Mouse (Mus musculus) ES-E14 (cell line): ENCODE measurements around the gene Ifitm5. TPM values are rescaled to one million over a fixed set of nuclear protein-coding genes. Genes with fewer than 3 reads are reported as not detected.
A peak's percentile ranks its signal among the peaks of the same experiment; 100 is the strongest.

Source experiments
- DNase-seq: peaks from one replicate; pipeline ENCODE4 v3.0.0-alpha.2; 2013; ENCODE audit warnings: low read depth, low spot score
- H3K27ac ChIP-seq: 2 replicates; pipeline ENCODE4 v1.5.1; 2012; ENCODE audit warnings: low read depth, mild to moderate bottlenecking, low read length, moderate library complexity, mixed read lengths; ENCODE audit not compliant: poor library complexity, insufficient read depth, severe bottlenecking
- H3K36me3 ChIP-seq: 2 replicates; pipeline ENCODE4 v1.6.1; 2012; ENCODE audit warnings: mild to moderate bottlenecking, low read length, moderate library complexity, mixed read lengths; ENCODE audit not compliant: control insufficient read depth, poor library complexity, insufficient read depth, severe bottlenecking
- H3K4me1 ChIP-seq, 2 experiments: fragments of 150-350 bp in 1 of 2; sonication (generic) in 1 of 2; 2 replicates each; pipeline ENCODE4 v1.6.1; 2012; ENCODE audit warnings: low read length in 2 of 2, mild to moderate bottlenecking in 1 of 2, mixed read lengths in 1 of 2; ENCODE audit not compliant: control insufficient read depth in 2 of 2, insufficient read depth in 2 of 2, poor library complexity in 1 of 2
- H3K4me3 ChIP-seq, 2 experiments: fragments of 150-350 bp in 1 of 2; sonication (generic) in 1 of 2; 2 replicates each; pipeline ENCODE4 v1.5.1; 2012; ENCODE audit warnings: low read length in 2 of 2, low read depth in 1 of 2, mild to moderate bottlenecking in 1 of 2, mixed read lengths in 1 of 2; ENCODE audit not compliant: insufficient read depth in 1 of 2, poor library complexity in 1 of 2, severe bottlenecking in 1 of 2
- H3K9ac ChIP-seq: 2 replicates; pipeline ENCODE4 v1.6.1; 2012; ENCODE audit warnings: low read depth, mild to moderate bottlenecking, low read length, mixed read lengths; ENCODE audit not compliant: poor library complexity, insufficient read depth, severe bottlenecking
- H3K9me3 ChIP-seq: fragments of 150-350 bp; sonication (generic); 2 replicates; pipeline ENCODE4 v1.6.1; 2012; ENCODE audit warnings: low read depth, mild to moderate bottlenecking, low read length; ENCODE audit not compliant: control insufficient read depth, insufficient read depth
- CHD2 ChIP-seq: IDR thresholded peaks from 2 replicates; pipeline ENCODE4 v1.6.1; 2014; ENCODE audit warnings: mild to moderate bottlenecking, low read depth, low read length, inconsistent platforms
- HCFC1 ChIP-seq: IDR thresholded peaks from 2 replicates; pipeline ENCODE4 v1.6.1; 2012; ENCODE audit warnings: low read length, inconsistent platforms, borderline replicate concordance; ENCODE audit not compliant: insufficient read depth
- MAFK ChIP-seq: IDR thresholded peaks from 2 replicates; pipeline ENCODE4 v1.6.1; 2014; ENCODE audit warnings: mild to moderate bottlenecking, low read depth, low read length, inconsistent platforms; ENCODE audit not compliant: insufficient read depth
- ZC3H11A ChIP-seq: IDR thresholded peaks from 2 replicates; pipeline ENCODE4 v1.6.1; 2012; ENCODE audit warnings: low read depth, mild to moderate bottlenecking, inconsistent platforms, low read length, borderline replicate concordance
- ZNF384 ChIP-seq: IDR thresholded peaks from 2 replicates; pipeline ENCODE4 v1.6.1; 2012; ENCODE audit warnings: low read depth, low read length, inconsistent platforms
- in situ Hi-C, 2 experiments: fragments of 600-800 bp; cut with MboI; formaldehyde crosslinking; loops; one replicate each; pipeline ENCODE4 v1.15.1; 2025; ENCODE audit warnings: low sequenced_read_pairs in 2 of 2, inconsistent platforms in 1 of 2; ENCODE audit not compliant: unreplicated experiment in 2 of 2
- total RNA-seq: library from RNA; depleted of rRNA; stranded (reverse); fragments of 300-350 nt; gene quantifications from 2 replicates; pipeline ENCODE4 v1.2.3, GENCODE M21; 2012

The Ifitm5 gene
- total RNA-seq, 1 experiment, result 7.7 TPM

DNA sequence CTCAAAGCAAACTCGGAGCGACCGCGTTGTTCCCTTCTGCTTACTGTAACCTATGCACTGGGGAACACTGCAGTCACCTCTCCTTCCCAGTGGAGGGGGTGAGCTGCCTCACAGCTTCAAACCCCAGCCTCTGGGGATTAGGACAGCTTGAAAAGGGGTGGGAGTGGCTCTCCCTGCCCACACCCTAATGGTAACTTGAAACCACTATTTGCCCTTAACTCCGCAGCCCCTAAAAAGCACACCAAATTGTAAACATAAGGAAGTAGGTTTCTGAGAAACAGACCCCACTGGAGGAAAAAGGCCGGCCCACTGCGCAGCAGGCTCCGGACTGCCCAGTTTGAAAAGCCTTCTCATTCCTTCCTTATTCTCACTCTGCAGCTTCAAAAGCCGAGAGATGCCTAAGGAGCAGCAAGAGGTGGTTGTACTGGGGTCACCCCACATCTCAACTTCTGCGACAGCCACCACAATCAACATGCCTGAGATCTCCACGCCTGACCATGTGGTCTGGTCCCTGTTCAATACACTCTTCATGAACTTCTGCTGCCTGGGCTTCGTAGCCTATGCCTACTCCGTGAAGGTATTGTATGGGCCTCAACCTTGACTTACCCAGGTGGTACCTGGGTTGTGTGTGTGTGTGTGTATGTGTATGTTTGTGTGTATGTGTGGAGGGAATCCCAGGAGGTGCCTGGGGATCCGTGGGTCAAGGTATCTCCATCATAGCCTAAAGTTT lies 17.9 kb upstream of the Ifitm5 start:
- no peak for TF ChIP-seq CHD2
- TF ChIP-seq ZC3H11A, result no peak
- TF ChIP-seq MAFK, result no peak
- TF ChIP-seq ZNF384, result no peak
- no peak for TF ChIP-seq HCFC1
- in situ Hi-C loops, result no loop called here
- Histone ChIP-seq H3K4me1 (peaks cover 13 to 43% of the 10 kb centered on the region in 2 experiments; a peak in 3 of 4 replicates), H3K9me3 (no peaks in the 10 kb centered on the region), H3K36me3 (peaks cover 9% of the 10 kb centered on the region; the same call in 1 of the 2 replicates), H3K4me3 (peak overlapping the region; percentile 51 to 77), H3K9ac (peak overlapping the region; percentile 74), H3K27ac (peak overlapping the region; percentile 75)
- DNase-seq, result peak; percentile 63

DNA sequence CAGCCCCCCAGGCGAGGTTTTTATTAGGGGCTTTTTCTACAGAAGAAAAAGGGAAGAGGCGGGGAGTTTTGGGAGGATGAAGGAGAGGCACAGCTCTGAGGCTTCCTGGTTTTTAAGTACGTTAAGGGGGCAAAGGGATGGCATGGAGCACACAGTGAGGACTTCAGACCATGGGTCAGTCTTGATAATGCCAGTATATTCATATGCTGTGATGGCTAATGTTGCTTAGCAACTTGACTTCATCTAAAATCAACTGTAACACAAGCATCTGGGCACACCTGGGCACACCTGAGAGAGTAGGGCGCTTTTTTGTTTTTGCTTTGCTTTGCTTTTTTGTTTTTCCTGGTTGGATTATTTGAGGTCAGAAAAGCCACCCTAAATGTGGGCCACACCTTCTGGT lies 16.8 kb upstream of the Ifitm5 start, which contains the start of gene Ifitm1:
TSS of gene Ifitm1 (plus strand) at position 301 of the 400 bp plus-strand sequence.
- H3K4me1 ChIP-seq, result peaks cover 21 to 44% of the 10 kb centered on the region in 2 experiments
- in situ Hi-C loops, result no loop called here
- peaks cover 9% of the 10 kb centered on the region; the same call in 1 of the 2 replicates for H3K36me3 ChIP-seq
- peak within 1 kb of the TSS; percentile 51 to 77 for H3K4me3 ChIP-seq
- no peaks in the 10 kb centered on the region for H3K9me3 ChIP-seq
- TF ChIP-seq MAFK (no peak), ZC3H11A (no peak), HCFC1 (no peak), ZNF384 (no peak), CHD2 (no peak)
- no peak within 1 kb of the TSS; the same call in 1 of the 2 replicates for H3K9ac ChIP-seq
- H3K27ac ChIP-seq, result peak within 1 kb of the TSS; percentile 75
- DNase-seq, result no peak

DNA sequence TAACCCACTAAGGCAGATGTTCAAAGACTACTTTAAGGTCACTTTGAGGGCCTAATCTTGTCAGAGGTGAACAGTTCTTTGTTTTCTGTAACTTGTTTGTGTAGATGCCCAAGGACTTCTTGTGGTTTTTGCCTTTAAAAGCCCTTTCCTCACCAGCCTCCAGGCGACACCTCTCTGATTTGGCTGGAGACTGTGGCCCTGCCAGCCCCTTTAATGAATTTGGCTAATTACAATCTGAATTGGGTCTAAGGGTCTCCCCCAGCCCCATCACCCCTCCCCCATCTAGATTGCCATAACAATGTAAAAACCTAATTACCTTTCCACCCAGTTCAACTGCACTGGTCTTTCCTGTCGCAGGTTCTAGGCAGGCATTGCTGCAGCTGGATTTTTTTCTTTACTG lies 12.6 kb upstream of the Ifitm5 start:
- no peaks in the 10 kb centered on the region for H3K9me3 ChIP-seq
- peak overlapping the region; percentile 7; the same call in 1 of the 2 replicates for H3K9ac ChIP-seq
- H3K4me1 ChIP-seq, result peaks cover 19 to 28% of the 10 kb centered on the region in 2 experiments
- H3K27ac ChIP-seq, result peak overlapping the region; percentile 93
- no peaks in the 10 kb centered on the region for H3K36me3 ChIP-seq
- in situ Hi-C loops, result no loop called here
- DNase-seq, result peak; percentile 68
- TF ChIP-seq ZC3H11A (no peak), MAFK (no peak), HCFC1 (no peak), CHD2 (no peak), ZNF384 (no peak)
- H3K4me3 ChIP-seq, result peak overlapping the region; percentile 45 to 57; a peak in 1 of 4 replicates

DNA sequence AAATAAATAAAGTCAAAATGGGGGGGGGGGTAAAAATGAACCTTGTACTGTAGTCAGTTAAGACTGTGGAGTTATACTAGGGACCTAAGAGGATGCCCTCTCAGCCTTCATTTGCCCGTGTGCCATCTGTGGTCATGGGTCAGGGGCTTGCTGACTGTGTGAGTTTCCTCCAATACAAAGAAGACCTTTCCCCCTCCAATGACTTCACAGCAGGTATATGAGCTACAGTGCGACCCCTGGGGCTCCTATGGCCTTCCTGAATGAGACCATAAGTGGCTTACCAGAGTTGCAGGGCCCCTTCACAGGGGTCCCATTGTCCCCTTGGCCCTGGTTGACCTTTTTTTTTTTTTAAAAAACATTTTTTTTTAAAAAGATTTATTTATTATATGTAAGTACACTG lies 11.3 kb upstream of the Ifitm5 start:
- no peak overlapping the region for H3K4me3 ChIP-seq
- peaks cover 17 to 28% of the 10 kb centered on the region in 2 experiments for H3K4me1 ChIP-seq
- DNase-seq, result no peak
- H3K9ac ChIP-seq, result no peak overlapping the region; the same call in 1 of the 2 replicates
- TF ChIP-seq CHD2 (no peak), ZC3H11A (no peak), HCFC1 (no peak)
- H3K27ac ChIP-seq, result peak overlapping the region; percentile 89
- H3K9me3 ChIP-seq, result no peaks in the 10 kb centered on the region
- H3K36me3 ChIP-seq, result no peaks in the 10 kb centered on the region
- in situ Hi-C loops, result no loop called here
